Mouse (Mus musculus) kidney, postnatal 0 days (tissue): ENCODE results near the gene Olfr798. TPM values are rescaled to one million over a fixed set of nuclear protein-coding genes. Genes with fewer than 3 reads are reported as not detected.

ENCODE experiments used
- ATAC-seq: fragments of 200-750 bp; cut with Nextera tagmentation; replicated peaks from 2 replicates; pipeline ENCODE4 v1.8.0; 2017; ENCODE audit warnings: low read depth, moderate number of reproducible peaks, moderate TSS enrichment, moderate library complexity; ENCODE audit not compliant: low FRiP score
- DNase-seq: peaks from one replicate; pipeline ENCODE4 v3.0.0-alpha.2; 2016; ENCODE audit warnings: low spot score
- H3K27ac ChIP-seq: fragments of 300-500 bp; sonication (generic); 2 replicates; pipeline ENCODE4 v1.5.1; 2014; ENCODE audit warnings: mild to moderate bottlenecking
- H3K27me3 ChIP-seq: fragments of 300-500 bp; sonication (generic); 2 replicates; pipeline ENCODE4 v1.6.1; 2014; ENCODE audit warnings: low read length, mixed read lengths; ENCODE audit not compliant: insufficient read depth
- H3K36me3 ChIP-seq: fragments of 300-500 bp; sonication (generic); 2 replicates; pipeline ENCODE4 v1.6.1; 2014; ENCODE audit warnings: low read length, mixed read lengths; ENCODE audit not compliant: insufficient read depth
- H3K4me1 ChIP-seq: fragments of 300-500 bp; sonication (generic); replicated peaks from 2 replicates; pipeline ENCODE4 v1.6.1; 2014; ENCODE audit warnings: antibody characterized with exemption, low read length, mixed read lengths; ENCODE audit not compliant: insufficient read depth
- H3K4me2 ChIP-seq: fragments of 300-500 bp; sonication (generic); 2 replicates; pipeline ENCODE4 v1.6.1; 2014; ENCODE audit warnings: mild to moderate bottlenecking, low read length, moderate library complexity, mixed read lengths
- H3K4me3 ChIP-seq: fragments of 300-500 bp; sonication (generic); replicated peaks from 2 replicates; pipeline ENCODE4 v1.5.1; 2014; ENCODE audit warnings: low read depth, low read length
- H3K9ac ChIP-seq: fragments of 300-500 bp; sonication (generic); 2 replicates; pipeline ENCODE4 v1.6.1; 2014; ENCODE audit warnings: low read depth, low read length
- H3K9me3 ChIP-seq: fragments of 300-500 bp; sonication (generic); replicated peaks from 2 replicates; pipeline ENCODE4 v1.6.1; 2016; ENCODE audit warnings: low read length, inconsistent platforms, mixed read lengths
- CTCF ChIP-seq: IDR thresholded peaks from 2 replicates; pipeline ENCODE4 v1.5.1; 2016; ENCODE audit warnings: antibody characterized with exemption, low read depth, mild to moderate bottlenecking, moderate library complexity
- WGBS: fragments of 180-500 bp; shearing (Covaris S2); extraction: QIAGEN DNeasy Blood & Tissue Kit; methylation state at CpG from one replicate; pipeline ENCODE4 v1.1.7; 2014; 5-methylcytosine and 5-hydroxymethylcytosine counted together
- microRNA-seq: library from miRNA; unstranded; fragments of <30 nt; microRNA quantifications from one replicate; pipeline ENCODE4, GENCODE M21; 2016
- polyA plus RNA-seq: library from polyadenylated mRNA; unstranded; fragments of >200 nt; fragmentation: Nextera tagmentation; extraction: Ambion mirVana; gene quantifications from 2 replicates; pipeline ENCODE4 v1.2.1, GENCODE M21; 2015

The Olfr798 gene
- polyA plus RNA-seq, 1 experiment from 2014 or later = not detected

GRCm38 (mm10) chr10:129612470-129612869 lies 15.3 kb downstream of the Olfr798 start, which contains the start of gene Olfr796:
Olfr796 (minus strand) TSS chr10:129612570.
- WGBS = 95% methylated on average over 1 of the region's 1 CpGs
- H3K4me2 ChIP-seq = no peak within 1 kb of the TSS
- H3K9ac ChIP-seq = no peak within 1 kb of the TSS
- no peaks in the 10 kb centered on the region for H3K36me3 ChIP-seq
- ATAC-seq (no peak), DNase-seq (no peak)
- no peak within 1 kb of the TSS for H3K27ac ChIP-seq
- no peak within 1 kb of the TSS for H3K4me3 ChIP-seq
- no peaks in the 10 kb centered on the region for H3K27me3 ChIP-seq
- H3K4me1 ChIP-seq = no peaks in the 10 kb centered on the region
- no peaks in the 10 kb centered on the region for H3K9me3 ChIP-seq
- no peak for TF ChIP-seq CTCF

- Histone ChIP-seq H3K9ac (no peak overlapping the region), H3K36me3 (no peaks in the 10 kb centered on the region), H3K9me3 (no peaks in the 10 kb centered on the region), H3K27ac (no peak overlapping the region), H3K4me2 (no peak overlapping the region), H3K4me1 (no peaks in the 10 kb centered on the region), H3K27me3 (no peaks in the 10 kb centered on the region), H3K4me3 (no peak overlapping the region)
- no peak for ATAC-seq
- 66% methylated on average over 1 of the region's 1 CpGs for WGBS
- TF ChIP-seq CTCF = no peak
- DNase-seq = no peak
These were observed 50.7 kb downstream of the Olfr798 start for GRCm38 (mm10) chr10:129577066-129577465.

Small RNA genes within 50 kb of the gene (microRNA-seq; reads per million reads assigned to microRNA genes)
- gene Gm23252 = not detected

Other genes starting within 250 kb of the Olfr798 start
- gene Olfr784, start 243.9 kb downstream of the Olfr798 start, polyA plus RNA-seq = not detected in 2 replicates
- gene Olfr785, start 222.5 kb downstream of the Olfr798 start, polyA plus RNA-seq = not detected in 2 replicates
- gene Olfr786, start 200.6 kb downstream of the Olfr798 start, polyA plus RNA-seq = not detected in 2 replicates
- gene Olfr787, start 166.1 kb downstream of the Olfr798 start, polyA plus RNA-seq = not detected in 2 replicates
- not detected in 2 replicates for gene Olfr788, start 156.9 kb downstream of the Olfr798 start, polyA plus RNA-seq
- not detected in 2 replicates for gene Olfr789, start 143.2 kb downstream of the Olfr798 start, polyA plus RNA-seq
- not detected in 2 replicates for gene Olfr790, start 129.4 kb downstream of the Olfr798 start, polyA plus RNA-seq
- gene Olfr791, start 106.1 kb downstream of the Olfr798 start, polyA plus RNA-seq = not detected in 2 replicates
- gene Olfr792, start 88.8 kb downstream of the Olfr798 start, polyA plus RNA-seq = not detected in 2 replicates
- not detected in 2 replicates for gene Olfr794, start 60.3 kb downstream of the Olfr798 start, polyA plus RNA-seq
- not detected in 2 replicates for gene Olfr796, start 15.4 kb downstream of the Olfr798 start, polyA plus RNA-seq
- not detected in 2 replicates for gene Olfr799, start 9.6 kb upstream of the Olfr798 start, polyA plus RNA-seq
- not detected in 2 replicates for gene Olfr800, start 29.8 kb upstream of the Olfr798 start, polyA plus RNA-seq
- gene Olfr801, start 45.9 kb upstream of the Olfr798 start, polyA plus RNA-seq = not detected in 2 replicates
- not detected in 2 replicates for gene Olfr802, start 60.2 kb upstream of the Olfr798 start, polyA plus RNA-seq
- gene Olfr803, start 66.4 kb upstream of the Olfr798 start, polyA plus RNA-seq = not detected in 2 replicates
- not detected in 2 replicates for gene Olfr804, start 75.3 kb upstream of the Olfr798 start, polyA plus RNA-seq
- gene Olfr805, start 101.4 kb upstream of the Olfr798 start, polyA plus RNA-seq = not detected in 2 replicates
- not detected in 2 replicates for gene Olfr806, start 114.0 kb upstream of the Olfr798 start, polyA plus RNA-seq
- not detected in 2 replicates for gene Olfr807, start 129.9 kb upstream of the Olfr798 start, polyA plus RNA-seq
- gene Olfr808, start 137.5 kb upstream of the Olfr798 start, polyA plus RNA-seq = not detected in 2 replicates
- not detected in 2 replicates for gene Olfr809, start 146.7 kb upstream of the Olfr798 start, polyA plus RNA-seq
- not detected in 2 replicates for gene Olfr810, start 167.0 kb upstream of the Olfr798 start, polyA plus RNA-seq
- not detected in 2 replicates for gene Olfr811, start 176.5 kb upstream of the Olfr798 start, polyA plus RNA-seq
- not detected in 2 replicates for gene Olfr812, start 218.2 kb upstream of the Olfr798 start, polyA plus RNA-seq
- gene Olfr813, start 227.4 kb upstream of the Olfr798 start, polyA plus RNA-seq = not detected in 2 replicates